Mouse (Mus musculus): ENCODE results near the gene Prr7. TPM values are rescaled to one million over a fixed set of nuclear protein-coding genes. Genes with fewer than 3 reads are reported as not detected.

The Prr7 gene
- total RNA-seq, 2 experiments from 2014 or later = 80.1 to 85.9 TPM

DNA sequence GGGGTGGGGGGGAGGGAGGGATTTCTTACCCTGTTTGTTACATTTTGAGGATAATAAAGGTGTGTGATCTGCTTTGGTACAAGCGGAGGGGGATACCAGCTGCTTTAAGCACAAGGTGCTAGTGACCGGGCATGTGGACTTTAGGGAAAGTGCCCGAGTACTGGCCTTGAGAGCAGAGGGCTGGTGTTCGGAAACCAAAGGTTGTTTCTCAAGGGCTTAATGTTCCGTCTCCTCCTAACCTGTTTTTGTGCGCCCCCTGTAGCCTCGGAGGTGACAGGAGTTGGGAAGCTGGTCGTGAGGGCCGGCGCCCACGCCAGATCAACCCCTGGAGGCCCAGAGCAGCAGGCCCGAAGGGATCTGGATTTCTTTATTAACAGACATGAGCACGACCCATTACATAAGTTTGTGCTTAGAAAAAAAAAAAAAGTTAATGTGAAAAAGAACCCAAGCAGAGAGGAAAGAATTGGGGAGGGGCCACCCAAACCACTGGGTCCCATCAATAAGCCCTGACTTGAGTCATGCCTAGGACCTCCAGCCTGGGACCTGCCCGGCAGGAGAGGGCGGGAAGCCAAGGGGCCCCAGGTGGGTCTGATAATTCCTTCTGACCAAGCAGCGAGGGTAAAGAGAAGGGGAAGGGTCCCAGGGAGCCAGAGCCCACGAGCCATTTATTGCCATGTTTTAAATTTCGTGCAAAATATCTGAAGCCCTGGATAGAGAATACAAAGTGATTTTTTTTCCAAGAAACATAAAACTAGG is 9.2 kb downstream of the Prr7 start:
- intact Hi-C loops (cut with DNase I) = no loop called here
- peak in 1 of 2 experiments; percentile 43 for DNase-seq (ENCODE audit: low spot score in 2 of 2)

DNA sequence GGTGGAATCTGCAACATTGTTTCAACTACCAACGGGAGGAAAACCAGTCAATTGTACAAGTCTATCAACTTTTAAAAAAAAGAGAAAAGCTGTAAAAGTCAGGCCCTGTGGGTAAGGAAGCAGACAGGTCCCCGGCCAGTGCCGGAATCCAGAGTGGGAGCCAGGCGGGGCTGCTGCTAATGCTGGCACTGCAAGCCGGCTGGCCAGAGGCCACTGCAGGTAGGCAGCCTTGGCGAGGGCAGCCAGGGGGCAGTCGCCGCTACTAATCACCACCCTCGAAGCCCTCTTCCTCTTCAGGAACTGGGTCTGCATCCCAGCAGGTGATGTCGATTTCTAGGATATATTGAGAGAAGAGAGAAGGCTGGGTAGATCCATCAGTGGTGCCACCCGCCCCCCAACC is 9.9 kb downstream of the Prr7 start:
- peak in 1 of 2 experiments; percentile 43 for DNase-seq (ENCODE audit: low spot score in 2 of 2)
- intact Hi-C loops (cut with DNase I) = no loop called here

DNA sequence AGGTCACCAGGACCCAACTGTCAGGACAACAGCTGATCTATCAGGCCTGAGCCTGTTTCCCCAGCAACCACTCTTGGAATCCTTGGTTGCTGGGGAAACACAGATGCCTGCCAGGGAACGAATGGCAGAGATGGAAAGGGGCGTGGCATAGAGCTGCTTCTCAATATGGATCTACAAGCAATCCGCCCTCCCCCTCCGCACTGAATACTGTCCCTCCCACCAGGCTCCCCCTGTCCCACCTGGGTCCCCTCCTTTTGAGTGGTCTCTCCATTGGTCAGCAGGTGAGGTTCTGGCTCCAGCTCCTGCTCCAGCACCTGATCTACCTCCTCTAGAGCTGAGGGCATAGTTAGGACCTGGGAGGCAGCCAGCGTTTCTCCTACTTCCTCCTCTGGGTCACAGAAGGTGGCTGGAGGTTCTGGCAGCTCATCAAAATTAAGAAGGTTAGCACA is 10.6 kb downstream of the Prr7 start:
- intact Hi-C loops (cut with DNase I) = no loop called here
- peak; percentile 81 to 89 for DNase-seq (ENCODE audit: low spot score in 2 of 2)

DNA sequence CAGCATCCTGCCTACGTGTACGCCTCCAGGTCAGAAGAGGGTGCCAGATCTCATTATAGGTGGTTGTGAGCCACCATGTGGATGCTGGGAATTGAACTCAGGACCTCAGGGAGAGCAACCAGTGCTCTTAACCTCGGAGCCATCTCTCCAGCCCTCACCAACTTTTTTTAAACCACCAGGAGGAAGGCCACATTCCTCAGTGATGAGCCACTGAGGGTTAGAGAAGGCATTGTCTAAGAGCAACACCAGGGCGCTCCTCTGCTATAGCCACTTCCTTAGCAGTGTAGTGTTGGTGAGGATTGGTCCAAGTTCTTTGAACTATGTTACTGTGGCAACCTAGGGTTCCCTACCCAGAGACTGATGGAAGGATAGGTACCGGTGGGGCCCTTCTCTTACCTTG is 11.7 kb downstream of the Prr7 start:
- intact Hi-C loops (cut with DNase I) = no loop called here
- no peak for DNase-seq (ENCODE audit: low spot score in 2 of 2)

DNA sequence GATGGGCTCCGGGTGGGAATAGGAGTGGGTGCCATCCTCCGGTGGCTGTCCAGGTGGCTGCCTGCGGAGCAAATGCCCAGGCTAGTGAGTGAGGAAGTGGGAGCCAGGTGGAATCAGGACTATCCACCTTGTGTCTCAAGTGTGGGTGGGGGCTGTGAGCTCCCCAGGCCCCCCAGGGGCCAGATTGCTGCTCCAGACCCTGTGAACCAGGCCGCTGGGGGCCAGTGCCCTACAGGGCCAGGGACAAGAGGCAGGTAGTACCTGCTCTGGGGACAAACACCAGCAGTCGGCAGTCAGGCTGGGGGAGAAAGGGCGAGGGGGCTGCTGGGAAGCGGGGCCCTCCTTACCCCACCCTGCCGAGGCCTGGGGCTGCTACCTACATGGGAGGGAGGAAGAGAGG is 12.2 kb downstream of the Prr7 start:
- intact Hi-C loops (cut with DNase I) = no loop called here
- DNase-seq (ENCODE audit: low spot score in 2 of 2) = no peak

DNA sequence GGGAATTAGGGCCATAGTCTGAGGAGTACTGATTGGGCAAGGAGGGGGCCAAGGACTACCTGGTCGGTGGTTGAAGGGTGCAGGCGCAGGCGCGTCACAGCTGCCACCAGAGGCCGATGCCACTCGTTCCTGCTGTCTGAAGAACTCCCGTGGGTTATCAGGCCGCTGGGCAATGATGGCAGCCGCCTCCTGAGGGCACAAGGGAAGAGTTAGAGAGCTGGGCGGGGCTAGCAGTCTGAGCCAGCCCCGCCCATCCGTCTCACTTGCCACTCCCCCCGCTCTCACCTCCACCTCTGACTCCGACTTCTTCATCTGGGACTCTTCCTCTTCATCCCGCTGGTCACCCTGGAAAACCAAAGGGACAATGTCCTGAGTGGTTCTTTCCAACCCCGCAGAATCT is 13.4 kb downstream of the Prr7 start:
- intact Hi-C loops (cut with DNase I) = no loop called here
- no peak for DNase-seq (ENCODE audit: low spot score in 2 of 2)

DNA sequence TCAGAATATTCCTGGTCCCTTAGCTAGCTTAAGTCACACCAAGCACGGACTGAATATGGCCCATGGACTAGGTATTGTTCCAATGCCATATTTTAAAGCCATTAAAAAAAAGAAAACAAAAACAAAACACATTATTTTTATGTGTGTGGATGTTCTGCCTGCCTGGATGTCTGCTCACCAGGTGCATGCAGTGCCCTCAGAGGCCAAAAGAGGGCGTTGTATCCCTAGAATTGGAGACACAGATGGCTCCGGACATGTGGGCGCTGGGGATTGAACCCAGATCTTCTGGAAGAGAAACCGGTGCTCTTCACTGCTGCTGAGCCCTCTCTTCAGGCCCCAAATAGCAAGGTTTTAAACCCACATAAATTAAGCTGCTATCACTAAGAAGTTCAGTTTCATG is 14.0 kb downstream of the Prr7 start:
- intact Hi-C loops (cut with DNase I) = loop anchor here (2.0 kb wide), 1 partner anchor 35 kb away; the partner anchor contains the start of gene Pdlim7
- DNase-seq (ENCODE audit: low spot score in 2 of 2) = peak in 1 of 2 experiments; percentile 58

DNA sequence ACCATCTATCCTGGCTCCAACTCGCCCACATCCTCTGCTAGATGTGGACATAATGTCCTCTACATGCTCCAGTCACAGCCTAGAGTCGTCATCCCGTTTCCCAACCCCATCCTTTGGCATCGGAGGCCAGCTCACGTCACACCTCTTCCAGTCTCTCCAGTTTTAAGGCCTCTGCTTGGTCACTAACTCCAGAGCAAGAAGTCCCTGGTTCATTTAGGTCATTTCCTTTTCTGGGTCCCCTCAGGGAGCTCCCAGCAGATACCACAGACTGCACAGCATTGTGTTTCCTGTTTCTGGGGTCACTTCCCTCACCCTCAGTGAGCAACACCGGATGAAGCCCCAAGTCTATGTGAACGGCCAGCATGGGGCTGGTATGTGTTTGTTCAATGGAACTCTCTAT is 14.9 kb downstream of the Prr7 start:
- intact Hi-C loops (cut with DNase I) = loop anchor here (2.0 kb wide), 1 partner anchor 34 kb away; the partner anchor contains the start of gene Pdlim7
- DNase-seq (ENCODE audit: low spot score in 2 of 2) = peak in 1 of 2 experiments; percentile 31

DNA sequence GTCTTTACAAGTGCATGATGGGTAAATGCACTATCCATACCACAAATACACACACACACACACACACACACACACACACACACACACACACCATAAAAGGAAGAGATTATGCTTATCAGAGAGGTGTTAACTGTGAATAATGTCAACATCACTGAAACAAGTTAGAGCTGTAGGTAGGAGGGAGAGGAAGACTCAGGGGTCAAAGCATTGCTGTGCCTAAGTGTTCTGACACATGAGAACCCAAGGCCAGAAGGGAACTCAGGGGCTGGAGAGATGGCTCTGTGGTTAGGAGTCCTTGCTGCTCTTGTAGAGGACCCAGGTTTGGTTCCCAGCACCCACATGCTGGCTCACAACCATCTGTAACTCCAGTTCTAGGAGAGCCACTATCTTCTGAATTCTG is 15.9 kb downstream of the Prr7 start:
- intact Hi-C loops (cut with DNase I) = loop anchor here (2.0 kb wide), 1 partner anchor 33 kb away; the partner anchor contains the start of gene Pdlim7

DNA sequence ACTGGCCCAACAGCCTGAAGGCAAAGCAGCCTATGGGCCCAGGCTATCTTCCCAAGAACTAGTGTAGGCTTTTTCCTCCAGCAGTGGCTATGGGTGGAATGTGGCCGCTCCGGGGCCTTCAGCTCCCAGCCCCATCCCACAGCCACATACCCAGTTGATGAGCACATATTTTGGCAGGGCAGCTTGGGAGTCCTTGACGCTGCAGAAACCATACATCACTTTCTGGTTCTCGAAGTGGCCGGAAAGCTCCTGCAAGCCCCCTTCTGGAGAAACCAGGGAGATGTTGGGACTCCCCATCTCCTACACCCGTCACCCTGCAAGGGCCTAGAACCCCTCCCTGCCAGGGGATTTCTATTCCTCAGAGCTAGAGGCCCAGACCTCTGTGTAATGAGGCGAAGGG is 18.5 kb downstream of the Prr7 start:
- intact Hi-C loops (cut with DNase I) = no loop called here

More for the DNA sequence above, 15.9 kb downstream of the Prr7 start:
- DNase-seq (ENCODE audit: low spot score in 2 of 2) = no peak

DNA sequence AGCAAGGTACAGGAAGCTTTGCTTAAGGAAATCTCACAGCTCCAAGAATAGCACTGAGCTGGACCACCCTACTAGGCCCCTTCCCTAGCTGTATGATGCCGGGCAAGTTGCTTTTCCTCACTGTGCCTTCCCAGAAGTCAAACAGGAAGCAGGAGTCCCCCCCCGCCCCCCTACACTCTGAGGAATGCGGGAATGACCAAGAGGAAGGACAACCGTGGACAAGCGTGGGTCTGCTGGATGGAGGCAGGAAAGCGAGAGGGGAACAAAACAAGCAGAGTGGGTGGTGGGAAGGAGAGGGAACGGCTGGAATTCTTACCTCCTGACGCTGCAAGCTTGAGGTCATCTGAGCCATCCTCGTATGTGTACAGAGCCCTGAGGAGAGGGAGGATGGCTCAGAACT is 19.0 kb downstream of the Prr7 start:
- peak in 1 of 2 experiments; percentile 39 for DNase-seq (ENCODE audit: low spot score in 2 of 2)
- intact Hi-C loops (cut with DNase I) = no loop called here

More for the DNA sequence above, 18.5 kb downstream of the Prr7 start:
- DNase-seq (ENCODE audit: low spot score in 2 of 2) = peak in 1 of 2 experiments; percentile 28

DNA sequence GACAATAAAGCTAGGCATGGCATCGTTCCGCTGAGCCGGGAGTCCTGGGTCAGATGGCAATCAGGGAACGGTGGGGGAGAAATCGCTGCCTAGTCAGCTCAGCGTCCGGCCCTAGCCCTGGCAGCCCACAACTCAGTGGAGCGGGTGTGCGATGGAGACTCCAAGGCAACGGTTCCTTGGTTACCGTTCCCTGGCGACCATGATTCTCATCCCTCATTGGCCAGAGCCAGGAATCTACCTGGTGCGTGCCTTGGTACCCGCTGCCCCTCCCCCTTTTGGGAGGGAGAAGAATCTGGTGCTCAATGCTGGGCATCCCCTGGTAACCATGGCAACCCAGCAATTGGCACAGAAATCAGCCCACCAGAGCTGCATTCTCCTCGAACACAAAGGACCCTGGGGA is 19.5 kb downstream of the Prr7 start:
- DNase-seq (ENCODE audit: low spot score in 2 of 2) = peak; percentile 96 to 99
- intact Hi-C loops (cut with DNase I) = no loop called here

DNA sequence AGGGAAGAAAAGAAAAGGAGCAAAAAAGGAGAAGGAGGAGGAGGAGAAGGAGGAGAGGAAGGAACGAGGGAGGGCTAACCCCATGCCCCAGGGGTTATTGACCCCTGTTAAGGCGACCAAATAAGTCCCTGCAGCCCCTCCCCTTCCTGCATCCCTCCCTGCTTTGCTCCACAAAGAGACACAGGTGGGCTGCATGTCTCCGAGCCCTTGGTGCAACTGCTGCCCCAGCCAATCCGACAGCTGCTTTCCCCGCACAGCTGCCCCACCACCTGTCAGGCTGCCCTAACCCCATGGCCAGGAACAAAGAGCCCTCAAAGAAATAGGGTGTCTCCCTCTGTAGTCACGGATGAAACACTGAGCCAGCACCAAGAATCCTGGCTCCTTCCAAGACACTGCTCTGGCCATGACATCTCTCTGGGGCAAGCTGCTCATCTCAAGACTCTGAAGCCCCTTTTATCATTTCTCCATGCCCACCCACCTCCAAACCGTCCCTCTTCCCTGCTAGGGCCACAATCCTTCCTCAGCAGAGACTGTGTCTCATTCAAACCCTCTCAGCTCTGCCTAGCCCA is 20.5 kb downstream of the Prr7 start:
- intact Hi-C loops (cut with DNase I) = no loop called here
- peak in 1 of 2 experiments; percentile 23 for DNase-seq (ENCODE audit: low spot score in 2 of 2)

DNA sequence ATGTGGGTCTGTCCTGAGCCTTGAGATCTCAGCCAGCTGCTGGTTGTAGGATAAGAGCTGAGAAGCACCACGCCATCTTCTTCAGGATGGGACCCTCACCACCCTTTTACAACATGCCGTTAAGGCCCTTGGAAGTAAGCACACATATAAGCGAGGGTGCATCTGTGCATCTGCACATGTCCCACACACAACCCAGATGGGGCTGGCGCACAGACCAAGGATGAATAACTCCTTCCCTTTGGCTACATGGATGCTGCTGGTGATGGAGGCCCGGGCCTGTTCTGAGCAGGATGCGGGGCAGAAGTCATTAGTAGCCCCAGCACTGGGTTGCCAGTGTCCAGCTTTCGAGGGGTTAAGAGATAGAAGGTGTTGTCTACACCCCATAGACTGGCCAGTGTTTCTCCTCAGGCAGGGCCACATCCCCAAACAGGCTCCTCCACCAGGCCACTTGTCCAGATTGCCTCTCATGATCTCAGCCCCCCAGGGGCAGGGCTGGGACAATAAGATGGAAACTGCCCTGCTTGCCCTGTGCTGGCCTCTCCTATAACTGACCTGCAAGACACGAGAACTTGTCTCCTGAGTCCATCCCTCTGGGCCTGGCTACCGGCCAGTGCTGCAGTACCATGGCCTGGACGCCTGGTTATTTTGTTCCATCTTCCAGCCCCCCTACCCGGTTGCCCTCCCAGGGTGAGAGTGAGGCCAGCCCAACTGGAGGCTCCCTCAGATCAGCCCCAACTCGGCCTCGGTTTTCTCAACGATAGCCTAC is 22.1 kb downstream of the Prr7 start:
- peak in 1 of 2 experiments; percentile 63 for DNase-seq (ENCODE audit: low spot score in 2 of 2)
- intact Hi-C loops (cut with DNase I) = no loop called here

DNA sequence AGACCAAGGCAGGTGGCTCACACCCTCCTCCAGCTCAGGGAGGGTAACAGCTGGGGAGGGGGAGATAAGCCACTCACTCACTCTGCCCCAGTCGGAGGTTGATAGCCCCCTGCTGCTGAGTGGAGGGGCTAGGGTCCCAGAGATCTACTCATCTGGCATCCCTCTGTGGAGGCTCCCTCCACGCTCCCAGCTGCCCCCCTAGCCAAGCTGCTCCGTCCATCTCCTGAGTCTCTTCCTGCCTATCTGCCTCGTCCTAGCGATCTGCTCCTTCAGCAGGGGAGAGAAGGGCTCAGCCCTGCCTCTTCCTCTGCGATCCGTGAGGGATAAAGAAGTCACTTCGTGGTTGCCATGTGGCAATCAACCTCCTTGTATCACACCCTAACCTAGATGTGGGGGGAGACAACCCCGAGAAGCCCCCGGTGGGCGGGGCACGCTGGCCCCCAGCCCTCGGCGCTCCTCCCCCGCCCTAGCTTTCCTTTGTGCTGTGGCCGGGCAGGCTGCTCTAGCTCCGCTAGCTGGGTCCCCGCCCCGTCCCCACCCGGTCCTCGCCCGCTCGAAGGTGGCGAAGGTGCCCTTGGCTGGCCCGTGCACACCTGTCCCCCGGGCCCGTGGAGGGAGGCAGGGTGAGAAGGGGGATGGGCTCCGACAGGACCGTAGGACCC is 23.0 kb downstream of the Prr7 start:
- intact Hi-C loops (cut with DNase I) = no loop called here
- DNase-seq (ENCODE audit: low spot score in 2 of 2) = peak in 1 of 2 experiments; percentile 45

DNA sequence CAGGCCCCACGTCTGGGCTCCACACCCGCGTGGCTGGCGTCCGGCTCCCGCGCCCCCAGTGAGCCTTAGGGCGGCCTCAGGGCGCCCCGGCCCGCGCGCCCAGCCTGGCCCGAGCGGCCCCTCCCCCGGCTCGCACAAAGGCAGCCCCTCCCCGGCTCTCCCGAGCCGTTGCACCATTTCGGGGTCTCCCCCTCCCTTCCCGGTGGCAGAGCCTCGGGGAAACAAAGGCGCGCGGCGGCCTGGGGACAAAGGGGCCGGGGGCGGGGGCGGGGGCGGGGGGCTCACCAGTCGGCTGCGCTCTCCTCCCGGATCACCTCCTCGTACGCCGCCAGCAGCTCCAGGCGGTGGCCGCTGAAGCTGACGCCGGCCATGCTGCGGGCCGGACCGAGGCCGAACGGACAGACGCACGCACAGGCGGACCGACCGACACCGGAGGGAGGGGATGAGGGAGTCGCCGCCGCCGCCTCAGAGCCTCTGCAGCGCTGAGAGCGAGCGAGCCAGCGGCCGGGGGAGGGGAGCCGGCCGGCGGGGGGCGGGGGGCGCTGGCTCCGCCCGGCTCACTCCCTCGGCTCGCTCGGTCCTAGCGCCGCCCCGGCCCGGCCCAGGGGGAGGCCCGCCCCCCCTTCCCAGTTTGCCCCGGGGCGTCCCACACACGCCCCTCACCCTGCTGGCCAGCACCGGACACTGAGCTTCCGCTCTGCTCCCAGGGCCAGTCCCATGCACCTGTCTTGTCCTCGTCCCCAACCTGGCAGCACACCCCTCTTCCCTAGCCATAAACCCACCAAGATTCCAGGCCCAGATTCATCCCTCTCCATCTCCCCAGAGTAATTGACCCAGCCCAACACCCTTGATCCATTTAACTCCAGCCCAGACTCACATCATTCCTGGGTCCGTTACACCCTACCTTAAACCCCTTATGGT is 23.8 kb downstream of the Prr7 start, which contains the start of gene Dbn1:
TSS of gene Dbn1 (minus strand) at position 534 of the 921 bp plus-strand sequence.
- intact Hi-C loops (cut with DNase I) = loop anchor here (1.0 kb wide), 1 partner anchor 27 kb away; no protein-coding TSS in a partner anchor

DNA sequence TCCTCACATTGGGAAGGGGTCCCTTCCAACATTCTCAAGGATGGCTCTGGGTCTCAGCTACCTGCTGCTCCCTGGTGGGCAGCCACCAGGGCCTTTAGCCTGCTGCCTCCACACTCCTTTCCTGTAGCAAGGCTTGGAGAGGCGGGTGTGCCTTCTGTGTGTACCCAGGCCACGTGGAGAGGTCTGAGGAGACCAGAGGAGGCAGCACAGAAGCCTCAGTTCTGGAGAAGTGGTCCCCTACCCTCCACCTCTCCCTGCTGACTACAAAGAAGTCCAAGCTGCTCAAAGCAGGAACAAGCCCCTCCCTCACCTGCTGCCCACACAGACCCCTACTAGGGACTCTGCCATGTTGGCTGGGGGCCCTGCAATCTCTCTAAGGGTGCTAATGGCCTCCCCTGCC is 30.2 kb downstream of the Prr7 start:
- intact Hi-C loops (cut with DNase I) = no loop called here
- DNase-seq (ENCODE audit: low spot score in 2 of 2) = no peak

More for the DNA sequence above, 23.8 kb downstream of the Prr7 start, which contains the start of gene Dbn1:
- DNase-seq (ENCODE audit: low spot score in 2 of 2) = peak; percentile 46 to 60

DNA sequence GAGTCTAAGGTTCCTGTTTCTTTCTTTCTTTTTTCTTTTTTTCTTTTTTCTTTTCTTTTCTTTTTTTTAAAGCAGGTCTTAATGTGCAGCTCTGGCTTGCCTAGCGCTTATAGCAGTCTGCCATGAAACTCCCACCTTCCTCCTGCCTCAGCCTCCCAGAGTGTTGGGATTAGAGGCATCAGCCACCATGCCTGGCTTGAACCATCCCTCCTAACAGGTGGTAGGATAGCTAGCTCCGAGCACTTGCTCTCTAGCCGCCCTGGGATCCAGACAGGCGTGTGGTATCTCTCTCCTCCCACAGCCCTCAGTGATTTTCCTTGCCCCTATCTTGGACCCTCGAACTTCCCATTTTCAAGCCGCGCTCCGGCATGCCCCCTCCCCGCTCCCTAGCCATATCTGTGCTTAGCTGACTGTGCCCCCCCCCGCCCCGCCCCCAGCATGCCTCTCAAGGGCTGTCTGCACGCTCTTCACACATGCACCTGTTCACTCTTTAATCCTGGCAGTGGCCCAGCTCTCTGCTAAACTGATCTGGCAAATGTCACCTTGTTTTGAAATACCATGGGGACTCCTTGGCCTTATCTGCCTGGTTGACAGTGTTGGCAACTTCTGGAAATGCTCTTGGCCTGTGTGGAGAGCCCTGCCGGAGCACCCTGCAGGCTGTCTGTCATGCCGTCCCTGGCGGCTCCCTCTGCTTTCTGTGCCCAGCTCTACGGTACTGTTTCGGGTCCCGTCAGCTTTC is 31.0 kb downstream of the Prr7 start:
- peak in 1 of 2 experiments; percentile 60 for DNase-seq (ENCODE audit: low spot score in 2 of 2)

More for the DNA sequence above, 31.0 kb downstream of the Prr7 start:
- intact Hi-C loops (cut with DNase I) = no loop called here

Data from left cerebral cortex, postnatal 25 days (tissue).